Mouse (Mus musculus) kidney, adult 18-20 months (tissue): ENCODE results near the gene Camkv.

Experiments used
- DNase-seq: peaks from one replicate; pipeline ENCODE4 v3.0.0; 2021

Camkv gene

GRCm38 (mm10) chr9:107964681-107965080, 29.2 kb downstream of the Camkv start:
- DNase-seq = no peak

GRCm38 (mm10) chr9:107966676-107967075, 31.2 kb downstream of the Camkv start:
- no peak for DNase-seq

- no peak for DNase-seq
These were observed 32.0 kb downstream of the Camkv start for GRCm38 (mm10) chr9:107967437-107967836.

GRCm38 (mm10) chr9:107968531-107968930, 33.1 kb downstream of the Camkv start:
- no peak for DNase-seq

GRCm38 (mm10) chr9:107970311-107970710, 34.8 kb downstream of the Camkv start:
- DNase-seq = no peak

- DNase-seq = peak; percentile 16
These were observed 36.4 kb downstream of the Camkv start for GRCm38 (mm10) chr9:107971690-107972541.

GRCm38 (mm10) chr9:107974491-107975171, 39.2 kb downstream of the Camkv start:
- DNase-seq = no peak

GRCm38 (mm10) chr9:107975399-107976386, 40.2 kb downstream of the Camkv start, which contains the start of gene Uba7:
Gene Uba7, plus strand, starts transcription at chr9:107975505.
- peak; percentile 28 for DNase-seq

GRCm38 (mm10) chr9:107978815-107979214, 43.3 kb downstream of the Camkv start:
- no peak for DNase-seq

GRCm38 (mm10) chr9:107981684-107982605, 46.5 kb downstream of the Camkv start:
- DNase-seq = no peak

GRCm38 (mm10) chr9:107982681-107983346, 47.3 kb downstream of the Camkv start, which contains the start of gene Gm20661:
Gene Gm20661, plus strand, starts transcription at chr9:107983058.
- peak; percentile 59 for DNase-seq

- peak; percentile 75 for DNase-seq
These were observed 48.0 kb downstream of the Camkv start for GRCm38 (mm10) chr9:107983421-107983890.

- DNase-seq = peak; percentile 13
These were observed 48.7 kb downstream of the Camkv start for GRCm38 (mm10) chr9:107984052-107984753.

GRCm38 (mm10) chr9:107984754-107985055, 49.2 kb downstream of the Camkv start:
- DNase-seq = no peak

- peak; percentile 91 for DNase-seq
These were observed 50.0 kb downstream of the Camkv start, which contains the start of gene Inka1 for GRCm38 (mm10) chr9:107985131-107986119. Gene Inka1, minus strand, starts transcription at chr9:107985879.

- peak; percentile 82 for DNase-seq
These were observed 50.9 kb downstream of the Camkv start for GRCm38 (mm10) chr9:107986376-107986775.

GRCm38 (mm10) chr9:107987950-107988349, 52.5 kb downstream of the Camkv start:
- DNase-seq = no peak

- DNase-seq = no peak
These were observed 56.7 kb downstream of the Camkv start, which contains the start of gene Cdhr4 for GRCm38 (mm10) chr9:107992197-107992596. Gene Cdhr4, plus strand, starts transcription at chr9:107992497.

GRCm38 (mm10) chr9:107993013-107993412, 57.5 kb downstream of the Camkv start:
- no peak for DNase-seq
